Mouse (Mus musculus): ENCODE results near the gene Dcpp1.
"Not testable (repeated sequence)": the region's sequence is repeated elsewhere in the genome, so short reads cannot be mapped to it uniquely, and the experiment has no call there.

The Dcpp1 gene

DNA sequence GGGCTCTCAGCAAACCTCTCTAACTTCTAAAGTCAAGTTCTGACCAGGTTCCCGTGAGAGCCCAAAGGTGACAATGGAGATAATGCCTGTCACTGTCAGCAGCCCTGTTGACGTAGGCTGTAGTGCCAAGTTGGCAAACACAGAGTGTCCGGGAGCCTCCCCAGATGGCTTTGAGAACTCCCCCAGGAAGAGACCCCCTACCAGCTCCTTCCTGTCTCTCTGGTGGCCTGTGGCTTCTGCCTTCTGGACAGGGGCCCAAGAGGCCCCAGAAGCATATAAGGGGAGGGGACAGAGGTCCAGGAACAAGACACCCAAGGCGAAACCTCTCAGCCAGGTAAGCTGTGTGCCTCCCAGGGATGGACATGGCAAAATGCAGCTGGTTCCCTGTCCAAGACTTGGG lies at the start of gene Dcpp1, which contains the start of gene Dcpp2:
TSS of gene Dcpp1 (plus strand) at position 301 of the 400 bp plus-strand sequence.
TSS of gene Dcpp2 (plus strand) at position 305 of the 400 bp plus-strand sequence.
- DNase-seq, result not testable (repeated sequence)

DNA sequence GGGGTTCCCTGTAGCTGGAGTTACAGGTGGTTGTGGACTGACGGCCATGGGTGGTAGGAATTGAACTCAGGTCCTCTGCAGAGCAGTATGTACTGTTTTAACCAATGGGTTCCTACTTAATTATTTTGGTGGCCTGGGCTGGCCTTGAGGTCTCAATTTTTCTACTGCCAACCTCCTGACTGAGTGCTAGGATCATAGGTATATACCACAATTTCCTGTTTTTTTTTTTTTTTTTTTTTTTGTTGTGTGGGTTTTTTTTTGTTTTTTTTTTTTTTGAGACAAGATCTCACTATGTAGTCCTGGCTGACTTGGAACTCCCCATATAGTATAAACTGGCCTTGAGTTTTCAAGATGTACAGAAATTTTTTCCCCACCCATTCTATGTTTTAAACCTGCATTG lies 49.5 kb upstream of the Dcpp1 start:
- DNase-seq, result no peak

GRCm38 (mm10) chr17:23836006-23836575 lies 44.6 kb upstream of the Dcpp1 start, which contains the start of gene Prss33:
Gene Prss33, minus strand, starts transcription at chr17:23836056.
- no peak for DNase-seq

DNA sequence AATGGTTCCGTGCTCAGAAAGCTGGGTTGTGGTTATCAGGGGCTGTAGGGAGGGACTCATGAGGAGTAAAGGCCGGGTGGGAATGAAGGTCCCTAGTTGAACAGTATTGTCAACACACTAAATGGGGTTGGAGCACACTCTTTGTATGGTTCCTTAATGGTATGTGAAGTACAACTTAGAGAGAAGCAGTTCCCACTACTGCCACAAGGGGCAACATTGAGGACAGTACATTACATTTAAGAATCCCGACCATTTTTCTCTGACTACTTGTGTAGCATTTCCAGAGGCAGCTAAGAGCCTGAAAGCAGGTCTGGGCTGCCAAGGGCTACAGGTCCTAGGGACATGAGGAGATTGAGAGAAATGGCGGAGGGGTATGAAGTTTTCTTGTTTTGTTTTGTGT lies 39.5 kb upstream of the Dcpp1 start:
- DNase-seq, result no peak

DNA sequence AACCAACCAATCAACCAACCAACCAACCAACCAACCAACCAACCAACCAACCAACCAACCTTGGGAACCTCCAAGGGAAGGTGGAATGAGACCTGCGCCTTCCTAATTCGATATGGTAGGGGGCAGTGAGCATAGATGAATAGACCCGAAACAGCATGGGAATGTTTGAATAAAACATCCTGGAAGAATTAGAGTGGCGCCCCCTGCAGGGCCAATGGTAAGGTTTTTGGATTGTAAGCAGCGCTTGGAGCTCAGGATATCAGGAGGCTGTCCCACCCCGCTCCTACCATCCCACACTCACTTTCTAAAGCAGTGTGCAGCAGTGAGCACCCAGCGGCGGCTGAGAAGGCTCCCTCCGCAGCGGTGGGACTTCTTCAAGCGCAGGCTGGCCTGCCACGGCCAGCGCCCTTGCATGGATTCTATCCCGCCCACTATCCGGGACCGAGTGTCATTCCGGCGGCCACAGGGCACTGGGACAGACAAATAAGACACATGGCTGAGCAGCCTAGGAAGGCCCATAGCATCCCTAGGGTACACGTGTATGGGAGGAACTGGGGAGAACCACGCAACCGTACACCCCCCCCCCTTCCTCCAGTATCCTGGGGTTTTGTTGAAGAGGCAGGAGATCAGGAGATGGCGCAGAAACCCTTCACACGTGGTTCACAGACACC lies 37.4 kb upstream of the Dcpp1 start:
- DNase-seq, result no peak

DNA sequence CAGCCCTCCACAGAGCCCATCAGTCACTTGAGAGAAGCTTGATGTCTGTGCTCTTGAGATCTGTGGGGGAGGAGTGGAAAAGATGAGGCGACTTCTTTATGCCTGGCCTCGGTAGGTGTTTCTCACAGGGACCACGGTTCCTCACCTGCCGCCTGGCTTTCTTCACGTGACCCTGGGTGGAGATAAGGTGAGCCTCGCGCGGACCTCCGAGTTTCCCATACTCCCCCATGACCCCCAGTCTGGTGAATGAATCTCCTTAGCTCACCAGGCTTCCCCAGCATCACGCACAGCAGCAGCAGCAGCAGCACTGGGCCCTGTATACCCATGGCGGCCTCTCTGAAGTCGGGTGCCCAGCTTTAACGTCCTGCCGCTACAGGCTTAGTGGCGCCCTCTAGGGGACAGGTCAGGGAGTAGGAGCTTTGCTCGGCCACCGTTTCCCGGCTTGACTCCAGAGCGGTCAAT lies 36.8 kb upstream of the Dcpp1 start, which contains the start of the genes Prss32 and Prss41:
TSS of gene Prss32 (plus strand) at position 44 of the 462 bp plus-strand sequence.
TSS of gene Prss41 (minus strand) at position 361 of the 462 bp plus-strand sequence.
- DNase-seq, result peak in 1 of 2 experiments; percentile 32

DNA sequence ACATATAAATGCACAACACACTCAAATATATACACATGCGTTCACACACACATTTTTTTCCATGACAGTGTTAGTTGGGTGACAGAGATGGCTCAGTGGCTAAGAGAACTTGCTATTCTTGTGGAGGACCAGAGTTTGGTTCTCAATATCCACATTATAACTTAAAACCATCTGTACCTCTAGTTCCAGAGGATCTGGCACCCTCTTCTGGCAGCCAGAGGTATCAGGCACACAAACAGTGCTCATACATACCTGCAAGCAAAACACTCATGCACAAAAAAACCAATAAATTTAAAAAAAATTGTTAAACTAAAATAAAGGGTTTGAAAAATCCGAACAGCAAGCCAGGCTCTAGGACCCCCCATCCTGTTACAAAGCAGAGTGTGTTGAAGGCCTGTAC lies 30.6 kb upstream of the Dcpp1 start:
- DNase-seq, result no peak

- DNase-seq, result no peak
Observed at GRCm38 (mm10) chr17:23850853-23851749, 29.6 kb upstream of the Dcpp1 start.

- no peak for DNase-seq
Observed at GRCm38 (mm10) chr17:23853292-23853691, 27.4 kb upstream of the Dcpp1 start.

- DNase-seq, result no peak
Observed at GRCm38 (mm10) chr17:23854229-23854765, 26.4 kb upstream of the Dcpp1 start.

- DNase-seq, result no peak
Observed at GRCm38 (mm10) chr17:23857193-23857592, 23.5 kb upstream of the Dcpp1 start.

- DNase-seq, result no peak
Observed at GRCm38 (mm10) chr17:23857913-23858312, 22.8 kb upstream of the Dcpp1 start.

DNA sequence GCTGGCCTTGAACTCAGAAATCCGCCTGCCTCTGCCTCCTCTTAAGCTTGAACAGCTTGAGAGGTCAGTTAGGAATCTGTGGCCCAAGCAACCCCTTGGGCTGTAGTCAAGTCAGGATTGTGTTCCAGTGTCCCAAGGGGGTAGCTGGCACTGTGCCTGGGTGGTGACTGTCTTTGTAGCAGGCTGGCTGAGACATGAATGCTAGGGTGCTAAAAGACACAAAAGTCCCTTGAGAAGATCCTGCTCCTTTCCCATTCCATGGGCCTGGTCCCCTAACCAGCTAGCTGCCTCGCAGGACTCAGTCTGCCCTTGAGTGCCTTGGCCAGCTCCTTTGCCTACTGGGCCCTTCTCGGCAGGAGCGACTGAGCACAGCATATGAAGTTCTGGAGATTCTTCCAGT lies 17.8 kb upstream of the Dcpp1 start:
- no peak for DNase-seq

GRCm38 (mm10) chr17:23867756-23868155 lies 12.9 kb upstream of the Dcpp1 start, which contains the start of gene Prss21:
Gene Prss21, plus strand, starts transcription at chr17:23868056.
- DNase-seq, result no peak

DNA sequence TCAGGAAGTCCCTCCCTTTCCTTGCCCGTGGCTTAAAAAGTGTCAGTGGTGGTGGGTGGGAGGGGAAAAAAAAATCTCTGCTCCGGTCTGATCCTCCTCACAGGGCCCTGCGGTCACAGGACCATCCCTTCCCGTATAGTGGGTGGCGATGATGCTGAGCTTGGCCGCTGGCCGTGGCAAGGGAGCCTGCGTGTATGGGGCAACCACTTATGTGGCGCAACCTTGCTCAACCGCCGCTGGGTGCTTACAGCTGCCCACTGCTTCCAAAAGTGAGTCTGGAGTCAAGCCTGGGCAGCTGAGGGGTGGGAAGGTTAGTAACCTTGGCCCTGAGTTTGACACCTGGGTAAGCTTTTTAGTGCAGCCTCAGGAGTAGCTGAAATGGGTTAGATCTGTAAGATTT lies 12.2 kb upstream of the Dcpp1 start:
- no peak for DNase-seq

GRCm38 (mm10) chr17:23873884-23874856 lies 6.5 kb upstream of the Dcpp1 start:
- no peak for DNase-seq

- no peak for DNase-seq
Observed at GRCm38 (mm10) chr17:23876741-23877140, 3.9 kb upstream of the Dcpp1 start.

GRCm38 (mm10) chr17:23877166-23877565 lies 3.5 kb upstream of the Dcpp1 start:
- DNase-seq, result no peak

DNA sequence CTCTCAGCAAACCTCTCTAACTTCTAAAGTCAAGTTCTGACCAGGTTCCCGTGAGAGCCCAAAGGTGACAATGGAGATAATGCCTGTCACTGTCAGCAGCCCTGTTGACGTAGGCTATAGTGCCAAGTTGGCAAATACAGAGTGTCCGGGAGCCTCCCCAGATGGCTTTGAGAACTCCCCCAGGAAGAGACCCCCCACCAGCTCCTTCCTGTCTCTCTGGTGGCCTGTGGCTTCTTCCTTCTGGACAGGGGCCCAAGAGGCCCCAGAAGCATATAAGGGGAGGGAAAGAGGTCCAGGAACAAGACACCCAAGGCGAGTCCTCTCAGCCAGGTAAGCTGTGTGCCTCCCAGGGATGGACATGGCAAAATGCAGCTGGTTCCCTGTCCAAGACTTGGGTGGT lies 36.5 kb downstream of the Dcpp1 start, which contains the start of gene Dcpp3:
TSS of gene Dcpp3 (plus strand) at position 301 of the 400 bp plus-strand sequence.
- DNase-seq, result not testable (repeated sequence)

- peak; percentile 80 to 84 for DNase-seq
Observed at GRCm38 (mm10) chr17:23924531-23925007, 43.9 kb downstream of the Dcpp1 start.

GRCm38 (mm10) chr17:23925090-23925493 lies 44.4 kb downstream of the Dcpp1 start:
- peak; percentile 7 to 33 for DNase-seq
